Comparison of ENCODE assay signal across 9 mouse cellular contexts in the genomic region with DNA sequence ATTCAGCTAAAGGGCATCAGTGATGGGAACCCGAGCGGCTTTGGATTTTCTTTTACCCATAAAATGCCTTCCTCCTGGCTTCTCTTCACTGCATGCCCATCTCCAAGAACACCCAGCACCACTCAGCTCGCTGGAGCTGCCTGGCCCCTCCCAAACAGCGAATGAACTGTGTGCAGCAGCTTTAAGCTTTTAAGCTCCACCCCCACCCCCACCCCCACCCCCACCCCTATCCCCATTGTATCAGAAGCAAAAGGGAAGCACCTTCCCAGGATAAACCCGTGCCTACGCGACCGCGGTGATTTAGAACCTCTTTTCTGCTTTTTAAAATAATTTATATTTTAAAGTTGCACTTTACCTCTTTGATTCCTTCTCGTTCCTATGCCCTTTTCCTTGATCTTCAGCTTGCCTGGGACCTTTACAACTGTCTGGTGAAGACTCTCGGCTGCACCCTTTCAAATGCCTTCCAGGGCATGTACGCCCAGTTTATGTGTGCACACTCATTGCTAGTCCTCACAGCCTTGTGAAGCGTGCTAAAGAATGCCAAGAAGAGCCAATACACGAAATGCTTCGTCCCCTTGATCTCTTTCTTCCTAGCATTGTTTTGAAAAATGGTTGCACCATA.
DNase-seq lines count a peak whose midpoint lies in the region; ATAC-seq and TF ChIP-seq lines count a peak whose summit lies in the region.
"Had no signal": no experiment of that assay in that cellular context is flagged by ENCODE, and none has a peak within 500 bp of the region (broad histone marks: within the 10 kb centered on the region; RNA-seq: fewer than 3 reads in every experiment).

No protein-coding gene starts in this region.

- no peak for ATAC-seq in lung, postnatal 0 days
- no peak for ATAC-seq in limb, embryonic 11.5 days (ENCODE audit: insufficient number of reproducible peaks, low FRiP score, low TSS enrichment, low read depth)

- no peaks in the 10 kb centered on the region for H3K4me1 ChIP-seq in lung, postnatal 0 days (ENCODE audit: insufficient read depth, low read depth, low read length)
- peaks cover 10% of the 10 kb centered on the region for H3K4me1 ChIP-seq in limb, embryonic 11.5 days (ENCODE audit: control insufficient read depth, insufficient read depth, low read length)
- H3K4me1 ChIP-seq: liver, embryonic 13.5 days had no signal

- no peak for TF ChIP-seq EP300 in lung, postnatal 0 days (IDR thresholded peaks at IDR 0.05)

- TF ChIP-seq CTCF in lung, postnatal 0 days (IDR thresholded peaks at IDR 0.05) = no peak

- 0 out of 2 replicates have a peak overlapping the region, but pooled peaks have one; percentile 8 for H3K4me2 ChIP-seq in lung, postnatal 0 days (replicated peaks; ENCODE audit: low read depth, low read length)
- peak overlapping the region; percentile 11; the same call in 1 of the 2 replicates for H3K4me2 ChIP-seq in limb, embryonic 11.5 days (ENCODE audit: low read depth, severe bottlenecking)
- H3K4me2 ChIP-seq: liver, embryonic 13.5 days had no signal

- H3K27me3 ChIP-seq in lung, postnatal 0 days (replicated peaks; ENCODE audit: insufficient read depth, low read length) = no peaks in the 10 kb centered on the region
- H3K27me3 ChIP-seq in limb, embryonic 11.5 days (ENCODE audit: control insufficient read depth, insufficient read depth, low read length) = no peaks in the 10 kb centered on the region
- H3K27me3 ChIP-seq: liver, embryonic 13.5 days had no signal

- H3K36me3 ChIP-seq in lung, postnatal 0 days (ENCODE audit: insufficient read depth, low read length) = no peaks in the 10 kb centered on the region
- H3K36me3 ChIP-seq in limb, embryonic 11.5 days (ENCODE audit: control insufficient read depth, insufficient read depth, low read length) = no peaks in the 10 kb centered on the region
- H3K36me3 ChIP-seq: liver, embryonic 13.5 days had no signal

- no peak overlapping the region for H3K27ac ChIP-seq in lung, postnatal 0 days (ENCODE audit: low read length)
- H3K27ac ChIP-seq in limb, embryonic 11.5 days (replicated peaks; ENCODE audit: low read depth, low read length) = no peak overlapping the region
- H3K27ac ChIP-seq: liver, embryonic 13.5 days had no signal

- H3K4me3 ChIP-seq in lung, postnatal 0 days (ENCODE audit: low read depth, low read length) = no peak overlapping the region
- H3K4me3 ChIP-seq in limb, embryonic 11.5 days (ENCODE audit: low read depth, low read length) = no peak overlapping the region
- H3K4me3 ChIP-seq: liver, embryonic 13.5 days had no signal

- no peaks in the 10 kb centered on the region for H3K9me3 ChIP-seq in lung, postnatal 0 days (ENCODE audit: low read length)
- no peaks in the 10 kb centered on the region for H3K9me3 ChIP-seq in limb, embryonic 11.5 days (ENCODE audit: control insufficient read depth, low read length)
- H3K9me3 ChIP-seq: liver, embryonic 13.5 days had no signal

- WGBS in lung, postnatal 0 days = 15% methylated on average over 15 of the region's 15 CpGs
- 15% methylated on average over 15 of the region's 15 CpGs for WGBS in limb, embryonic 11.5 days

- DNase-seq in adrenal gland, adult (ENCODE audit: inconsistent age in 2 of 2, low spot score in 1 of 2) = peak; percentile 20 to 50
- no peak for DNase-seq in adrenal gland, adult 8-10 months
- DNase-seq in lung, postnatal 0 days (ENCODE audit: low spot score) = no peak
- DNase-seq in lung, adult 18-20 months = no peak
- no peak for DNase-seq in limb, embryonic 11.5 days (ENCODE audit: low spot score)
- no peak for DNase-seq in layer of hippocampus, postnatal 36 days
- DNase-seq in urinary bladder, postnatal 36 days (ENCODE audit: low spot score in 2 of 2) = no peak
- DNase-seq in cerebellum, adult 11-12 months = no peak
- DNase-seq: liver, embryonic 13.5 days had no signal

- H3K9ac ChIP-seq in lung, postnatal 0 days (replicated peaks; ENCODE audit: low read depth) = no peak overlapping the region
- H3K9ac ChIP-seq in limb, embryonic 11.5 days (ENCODE audit: low read length) = no peak overlapping the region
- H3K9ac ChIP-seq: liver, embryonic 13.5 days had no signal

Comparison
In these comparisons a context has a peak if more than half of its experiments do, and no peak if none do; other contexts are left out.
1. DNase-seq: peak in adrenal gland, adult (2 of 2); none in adrenal gland, adult 8-10 months (single experiment), lung, postnatal 0 days (single experiment), lung, adult 18-20 months (0 of 2), limb, embryonic 11.5 days (single experiment), layer of hippocampus, postnatal 36 days (0 of 2), urinary bladder, postnatal 36 days (0 of 2) and cerebellum, adult 11-12 months (single experiment).